Mouse (Mus musculus) heart, embryonic 10.5 days (tissue): ENCODE results near the gene Ranbp1. TPM values are rescaled to one million over a fixed set of nuclear protein-coding genes. Genes with fewer than 3 reads are reported as not detected.
A peak's percentile ranks its signal among the peaks of the same experiment; 100 is the strongest.

ENCODE experiments used
- DNase-seq: peaks from one replicate; pipeline ENCODE4 v3.0.0-alpha.2; 2017; ENCODE audit warnings: low spot score
- H3K27ac ChIP-seq: fragments of 300-500 bp; sonication (generic); 2 replicates; pipeline ENCODE4 v1.5.1; 2016; ENCODE audit warnings: mild to moderate bottlenecking
- H3K27me3 ChIP-seq: fragments of 300-500 bp; sonication (generic); 2 replicates; pipeline ENCODE4 v1.6.1; 2016; ENCODE audit warnings: mild to moderate bottlenecking; ENCODE audit not compliant: poor library complexity, insufficient read depth, severe bottlenecking
- H3K36me3 ChIP-seq: fragments of 300-500 bp; sonication (generic); 2 replicates; pipeline ENCODE4 v1.6.1; 2016; ENCODE audit warnings: mild to moderate bottlenecking, moderate library complexity
- H3K4me1 ChIP-seq: fragments of 300-500 bp; sonication (generic); 2 replicates; pipeline ENCODE4 v1.6.1; 2016; ENCODE audit warnings: mild to moderate bottlenecking
- H3K4me3 ChIP-seq: fragments of 300-500 bp; sonication (generic); 2 replicates; pipeline ENCODE4 v1.5.1; 2016; ENCODE audit warnings: mild to moderate bottlenecking, moderate library complexity
- H3K9me3 ChIP-seq: fragments of 300-500 bp; sonication (generic); 2 replicates; pipeline ENCODE4 v1.6.1; 2016; ENCODE audit warnings: mild to moderate bottlenecking, moderate library complexity
- WGBS: fragments of 180-500 bp; shearing (Covaris S2); methylation state at CpG from one replicate; pipeline ENCODE4 v1.1.7; 2016; 5-methylcytosine and 5-hydroxymethylcytosine counted together
- polyA plus RNA-seq: library from polyadenylated mRNA; unstranded; fragments of >200 nt; fragmentation: Nextera tagmentation; extraction: Ambion mirVana; gene quantifications from 2 replicates; pipeline ENCODE4 v1.2.1, GENCODE M21; 2016

The Ranbp1 gene
- polyA plus RNA-seq, 1 experiment from 2014 or later, result 873 TPM

DNA sequence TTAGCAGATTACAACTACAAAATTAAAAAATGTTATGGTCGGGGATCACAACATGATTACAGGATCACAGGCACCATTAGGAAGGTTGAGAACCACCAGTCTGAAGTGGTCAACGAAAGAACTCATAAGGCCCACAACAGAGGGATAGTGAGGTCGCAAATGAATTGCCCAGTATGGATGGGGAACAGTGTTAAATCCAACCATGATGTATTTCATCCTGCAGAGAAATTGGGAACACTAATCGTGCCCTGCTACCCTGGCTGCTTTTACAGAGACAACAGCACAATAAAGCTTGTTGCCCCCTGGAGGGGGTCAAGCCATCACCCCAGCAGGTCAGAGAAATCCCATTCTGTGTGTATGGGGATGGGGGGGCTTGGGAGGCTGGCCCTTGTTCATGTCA, 1.7 kb upstream of the Ranbp1 start:
- no peak for DNase-seq
- Histone ChIP-seq H3K27me3 (no peaks in the 10 kb centered on the region), H3K36me3 (peaks cover 64% of the 10 kb centered on the region), H3K4me3 (peak overlapping the region; percentile 95), H3K4me1 (peaks cover 31% of the 10 kb centered on the region), H3K27ac (0 out of 2 replicates have a peak overlapping the region, but pooled peaks have one; percentile 97), H3K9me3 (no peaks in the 10 kb centered on the region)
- WGBS, result 66% methylated on average over 4 of the region's 4 CpGs

DNA sequence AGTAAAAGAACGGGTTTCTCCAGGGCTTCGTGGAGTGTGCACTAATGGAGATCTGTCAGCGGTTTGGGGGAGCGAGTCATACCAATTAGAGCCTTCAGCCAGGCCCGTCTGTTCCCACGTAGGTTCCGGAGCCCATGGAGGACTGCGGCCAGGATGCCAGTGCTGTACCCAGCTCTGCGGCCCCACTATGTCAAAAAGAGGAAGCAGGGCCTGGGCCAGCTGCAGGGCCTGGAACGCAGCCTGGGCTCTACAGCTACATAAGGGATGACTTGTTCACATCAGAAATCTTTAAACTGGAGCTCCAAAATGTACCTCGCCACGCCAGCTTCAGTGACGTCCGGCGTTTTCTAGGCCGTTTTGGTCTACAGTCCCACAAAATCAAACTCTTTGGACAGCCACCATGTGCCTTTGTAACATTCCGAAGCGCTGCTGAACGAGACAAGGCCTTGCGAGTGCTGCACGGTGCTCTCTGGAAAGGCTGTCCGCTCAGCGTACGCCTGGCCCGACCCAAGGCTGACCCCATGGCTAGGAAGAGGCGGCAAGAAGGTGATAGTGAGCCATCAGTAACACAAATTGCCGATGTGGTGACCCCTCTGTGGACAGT, 934 bp upstream of the Ranbp1 start:
- WGBS, result 7% methylated on average over 27 of the region's 27 CpGs
- peaks cover 64% of the 10 kb centered on the region for H3K36me3 ChIP-seq
- peaks cover 31% of the 10 kb centered on the region for H3K4me1 ChIP-seq
- DNase-seq, result no peak
- H3K27me3 ChIP-seq, result no peaks in the 10 kb centered on the region
- peak overlapping the region; percentile 95 for H3K4me3 ChIP-seq
- no peaks in the 10 kb centered on the region for H3K9me3 ChIP-seq
- H3K27ac ChIP-seq, result peak overlapping the region; percentile 97

DNA sequence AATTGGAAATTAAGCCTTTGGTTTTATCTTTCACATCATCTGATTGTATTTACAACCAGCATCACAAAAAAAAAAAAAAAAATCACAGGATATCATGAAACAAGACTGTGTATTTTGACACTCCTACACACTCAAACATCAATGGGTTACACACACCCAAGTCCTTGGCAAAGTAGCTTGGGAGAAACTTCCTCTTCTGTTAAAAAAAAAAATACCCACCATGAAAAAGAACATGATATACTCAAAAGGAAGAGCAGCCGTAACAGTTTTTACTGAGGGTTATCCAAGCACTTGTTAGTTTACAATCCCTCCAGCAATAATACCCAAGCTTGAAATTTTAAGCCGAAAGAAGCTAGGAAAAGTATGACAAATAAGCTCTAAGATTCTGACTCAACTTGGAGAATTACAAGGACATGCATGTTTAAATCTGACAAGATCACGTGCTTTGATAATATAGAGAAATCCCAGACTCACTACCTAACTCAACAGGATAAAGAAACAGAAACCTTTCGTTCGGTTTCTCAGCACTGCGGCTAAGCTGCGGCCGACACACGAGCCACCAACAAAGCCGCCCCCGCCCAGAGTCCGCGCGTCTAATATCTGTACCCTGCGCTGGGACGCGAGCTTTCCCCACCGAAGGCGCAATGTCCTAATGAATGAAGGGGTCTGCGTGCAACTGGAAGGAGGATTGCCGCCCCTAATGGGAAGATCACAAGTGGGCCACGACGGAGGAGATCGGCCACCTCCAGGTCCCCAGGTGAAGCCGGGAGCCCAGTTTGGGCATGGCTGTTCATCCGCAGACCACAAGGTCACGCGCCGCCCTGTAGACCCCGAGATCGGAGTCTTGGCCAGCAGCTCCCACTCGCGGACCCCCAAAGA, 772 bp downstream of the Ranbp1 start:
- Histone ChIP-seq H3K36me3 (peaks cover 64% of the 10 kb centered on the region), H3K9me3 (no peaks in the 10 kb centered on the region), H3K4me1 (peaks cover 31% of the 10 kb centered on the region), H3K27me3 (no peaks in the 10 kb centered on the region), H3K4me3 (peak overlapping the region; percentile 95), H3K27ac (peak overlapping the region; percentile 97)
- under 1% methylated on average over 31 of the region's 33 CpGs for WGBS
- DNase-seq, result no peak

DNA sequence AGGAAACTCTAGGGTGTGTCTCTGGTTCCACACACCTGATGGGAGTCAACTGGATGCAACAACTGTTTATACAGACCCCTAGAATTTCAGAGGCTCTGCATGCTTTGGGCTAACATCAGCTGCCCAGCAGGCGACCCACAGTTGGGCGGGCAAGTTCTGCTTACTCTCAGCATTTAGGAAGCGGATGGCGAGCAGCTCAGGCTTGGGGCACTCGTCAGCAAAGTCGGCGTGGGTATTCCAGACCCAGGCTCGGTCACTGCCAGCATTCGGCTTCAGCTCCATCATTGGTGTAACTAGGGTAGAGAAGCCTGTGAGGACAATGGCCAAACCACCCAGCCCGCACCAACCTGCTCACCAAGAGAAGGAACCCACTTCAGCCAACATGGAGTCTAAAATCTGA, 7.0 kb downstream of the Ranbp1 start:
- Histone ChIP-seq H3K27me3 (no peaks in the 10 kb centered on the region), H3K27ac (no peak overlapping the region), H3K9me3 (no peaks in the 10 kb centered on the region), H3K4me1 (peaks cover 2% of the 10 kb centered on the region; the same call in 1 of the 2 replicates), H3K4me3 (no peak overlapping the region), H3K36me3 (peaks cover 89% of the 10 kb centered on the region)
- no peak for DNase-seq
- WGBS, result 91% methylated on average over 10 of the region's 10 CpGs

DNA sequence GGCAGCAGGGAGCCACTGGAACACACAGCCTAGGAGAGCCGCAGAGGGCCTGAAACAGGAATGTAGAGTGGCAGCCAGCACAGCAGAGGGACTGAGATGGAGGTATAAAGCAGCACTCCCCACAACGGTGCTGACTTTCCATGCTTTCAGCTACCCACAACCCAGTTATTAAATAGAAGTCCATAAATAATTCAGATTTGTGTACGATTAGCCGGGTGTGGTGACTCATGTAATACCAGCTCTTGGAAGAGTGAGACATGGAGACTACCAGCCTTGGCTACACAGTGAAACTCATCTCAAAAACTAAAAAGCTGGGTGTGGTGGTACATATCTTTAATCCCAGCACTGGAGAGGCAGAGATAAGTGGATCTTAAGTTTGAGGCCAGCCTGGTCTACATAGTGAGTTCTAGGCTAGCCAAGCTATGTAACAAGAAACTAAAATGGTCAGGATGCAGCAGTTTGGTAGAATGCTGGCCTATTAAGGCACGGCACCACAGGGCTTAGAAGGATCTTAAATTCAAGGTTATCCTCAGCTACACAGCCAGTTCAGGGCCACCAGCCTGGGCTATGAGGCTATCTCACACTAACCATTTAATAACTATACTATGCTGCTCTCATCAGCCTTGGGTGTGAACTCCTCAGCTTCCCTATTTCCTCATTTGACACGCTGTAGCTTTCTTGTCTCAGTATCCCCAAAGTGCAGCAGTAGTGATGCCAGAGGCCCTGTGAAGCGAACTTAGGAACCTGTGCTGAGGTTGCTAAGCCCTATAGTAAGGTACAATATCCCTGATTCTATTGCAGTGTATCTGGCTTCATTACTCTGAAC, 11.6 kb downstream of the Ranbp1 start:
- H3K4me1 ChIP-seq, result peaks cover 29% of the 10 kb centered on the region
- WGBS, result 76% methylated on average over 7 of the region's 7 CpGs

DNA sequence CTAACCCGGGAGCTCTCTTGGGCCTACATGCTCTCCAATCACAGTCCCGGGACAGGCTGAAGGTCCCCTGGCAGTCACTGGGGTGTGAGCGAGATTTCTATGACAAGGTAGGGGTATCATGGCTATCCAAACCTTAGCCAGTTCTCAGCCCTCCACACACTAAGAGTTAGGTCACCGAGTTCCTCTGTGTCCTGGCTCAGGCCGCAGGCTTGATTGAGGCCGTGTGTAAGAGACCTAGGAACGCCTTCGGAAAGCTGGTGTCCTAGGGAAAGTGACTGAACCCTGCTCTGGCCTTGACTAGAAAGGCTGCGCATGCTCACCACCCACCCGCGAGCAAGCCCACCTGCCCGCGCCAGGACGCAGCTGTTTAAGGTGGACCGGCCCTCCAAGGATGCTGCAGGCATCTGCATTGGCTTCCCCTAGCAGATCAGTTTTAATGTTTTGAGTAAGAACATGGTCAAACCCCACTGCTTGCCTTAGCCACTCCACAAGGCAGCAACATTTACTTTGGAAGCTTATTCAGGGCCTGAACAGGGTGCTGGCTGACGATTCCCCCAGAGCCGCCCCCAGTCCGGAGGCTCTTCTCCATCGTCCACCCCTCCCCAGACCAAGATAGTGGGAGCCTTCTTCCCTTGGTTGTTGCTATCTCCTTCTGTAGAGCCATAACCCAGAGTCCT, 13.0 kb downstream of the Ranbp1 start:
- 3% methylated on average over 19 of the region's 19 CpGs for WGBS
- Histone ChIP-seq H3K4me3 (peak overlapping the region; percentile 93), H3K27me3 (no peaks in the 10 kb centered on the region), H3K27ac (peak overlapping the region; percentile 93), H3K9me3 (no peaks in the 10 kb centered on the region), H3K4me1 (peaks cover 42% of the 10 kb centered on the region), H3K36me3 (peaks cover 30% of the 10 kb centered on the region)
- peak; percentile 87 for DNase-seq

More for the DNA sequence above, 11.6 kb downstream of the Ranbp1 start:
- Histone ChIP-seq H3K27ac (no peak overlapping the region), H3K27me3 (no peaks in the 10 kb centered on the region), H3K9me3 (no peaks in the 10 kb centered on the region), H3K4me3 (peak overlapping the region; percentile 93; the same call in 1 of the 2 replicates), H3K36me3 (peaks cover 44% of the 10 kb centered on the region)
- no peak for DNase-seq

DNA sequence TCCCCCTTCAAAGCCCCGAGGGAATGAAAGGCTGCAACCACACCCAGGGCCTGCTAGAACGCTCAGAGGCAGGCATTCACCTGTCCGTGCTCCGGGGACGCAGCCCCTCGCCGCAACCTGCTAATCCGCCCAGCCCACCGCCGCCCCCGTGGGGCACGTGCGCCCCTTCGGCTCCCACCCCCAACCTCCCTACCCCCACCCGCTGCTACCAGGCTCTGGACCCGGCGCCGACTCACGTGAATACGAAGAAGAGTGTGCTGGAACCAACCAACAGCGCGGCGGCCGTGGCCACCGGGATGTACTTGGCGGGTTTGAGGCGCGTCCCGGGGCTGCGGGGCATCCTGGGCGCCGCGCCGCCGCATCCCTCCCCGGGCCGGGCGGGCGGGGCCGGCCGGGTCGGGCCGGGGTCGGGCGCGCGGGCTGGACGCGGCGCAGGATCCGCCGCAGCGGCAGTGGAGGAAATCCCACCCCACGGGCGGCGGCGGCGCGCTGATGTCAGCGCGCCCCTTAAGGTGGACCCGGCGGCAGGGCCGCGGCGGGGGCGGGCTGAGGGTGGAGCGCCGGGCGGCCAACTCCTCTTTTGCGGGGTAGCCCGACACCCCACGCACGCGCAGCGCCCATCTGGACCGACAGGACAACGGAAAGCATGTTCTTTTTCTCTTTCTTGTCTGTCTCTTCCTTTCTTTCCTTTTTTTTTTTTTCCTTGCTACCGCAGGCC, 13.7 kb downstream of the Ranbp1 start, which contains the start of gene Zdhhc8:
Zdhhc8 (minus strand) TSS at position 466 of the 718 bp plus-strand sequence.
- peak; percentile 88 for DNase-seq
- under 1% methylated on average over 60 of the region's 79 CpGs for WGBS
- H3K4me1 ChIP-seq, result peaks cover 49% of the 10 kb centered on the region

DNA sequence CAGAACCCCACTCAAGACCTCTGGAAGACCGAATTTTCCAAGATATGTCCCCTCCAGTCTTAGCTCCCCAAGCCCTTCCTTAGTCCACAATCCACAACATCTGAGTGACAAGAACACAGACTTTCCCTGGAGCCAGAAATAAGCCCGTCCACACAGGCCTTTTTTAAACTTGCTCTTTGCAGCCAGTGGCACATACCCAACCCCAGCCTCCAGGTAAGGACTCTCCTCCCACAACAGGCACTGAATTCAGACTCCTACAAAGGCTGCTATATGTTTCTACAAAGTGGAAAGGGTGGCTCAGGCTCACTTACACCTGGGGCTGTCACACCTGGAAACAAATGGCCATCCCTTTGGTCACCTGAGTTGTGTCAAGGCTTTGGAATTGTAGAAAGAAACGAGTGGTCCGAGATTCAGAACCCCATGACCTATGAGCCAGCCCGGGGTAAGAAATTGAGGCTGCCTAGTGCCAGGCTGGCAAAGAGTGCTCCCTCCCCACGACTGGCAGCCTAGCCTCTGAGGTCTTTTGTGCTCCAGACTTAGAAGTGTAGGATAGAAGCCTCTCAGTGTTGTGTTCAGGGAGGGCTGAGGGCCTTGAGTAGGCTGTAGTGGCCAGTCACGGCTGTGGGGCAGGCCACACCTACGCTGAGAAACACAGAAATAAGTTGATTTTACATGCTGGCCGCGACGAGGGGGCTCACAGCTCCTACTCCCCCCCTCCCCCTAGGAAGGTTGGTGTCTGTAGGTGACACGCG, 14.4 kb downstream of the Ranbp1 start:
- 20% methylated on average over 13 of the region's 13 CpGs for WGBS
- Histone ChIP-seq H3K27me3 (no peaks in the 10 kb centered on the region), H3K9me3 (no peaks in the 10 kb centered on the region), H3K4me3 (peak overlapping the region; percentile 93), H3K27ac (peak overlapping the region; percentile 93), H3K36me3 (peaks cover 16% of the 10 kb centered on the region), H3K4me1 (peaks cover 57% of the 10 kb centered on the region)
- no peak for DNase-seq

More for the DNA sequence above, 13.7 kb downstream of the Ranbp1 start, which contains the start of gene Zdhhc8:
- Histone ChIP-seq H3K36me3 (peaks cover 23% of the 10 kb centered on the region), H3K27ac (peak within 1 kb of the TSS; percentile 93), H3K4me3 (peak within 1 kb of the TSS; percentile 93), H3K27me3 (no peaks in the 10 kb centered on the region), H3K9me3 (no peaks in the 10 kb centered on the region)

DNA sequence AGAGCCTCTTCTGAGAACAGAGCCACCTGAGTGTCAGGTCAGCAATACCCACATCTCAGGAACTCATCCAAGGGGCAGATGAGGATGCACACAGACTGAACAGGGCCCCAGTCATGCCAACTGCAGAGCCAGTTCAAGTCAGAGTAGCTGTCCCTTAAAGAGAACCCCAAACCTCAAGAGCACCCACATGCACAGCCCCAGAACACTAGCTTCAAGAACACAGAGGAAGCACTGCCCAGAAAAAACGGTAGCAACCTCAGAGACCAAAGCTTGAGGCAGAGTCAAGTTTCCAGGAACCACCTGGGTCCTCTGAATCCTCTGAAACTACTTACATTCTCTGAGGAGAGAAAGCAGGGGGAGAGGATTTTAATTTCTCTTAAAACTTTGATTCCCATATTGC, 15.1 kb downstream of the Ranbp1 start:
- Histone ChIP-seq H3K27me3 (no peaks in the 10 kb centered on the region), H3K27ac (no peak overlapping the region), H3K4me3 (0 out of 2 replicates have a peak overlapping the region, but pooled peaks have one; percentile 93), H3K4me1 (peaks cover 63% of the 10 kb centered on the region), H3K9me3 (no peaks in the 10 kb centered on the region), H3K36me3 (peaks cover 17% of the 10 kb centered on the region)
- no peak for DNase-seq
- 60% methylated on average over 1 of the region's 1 CpGs for WGBS

DNA sequence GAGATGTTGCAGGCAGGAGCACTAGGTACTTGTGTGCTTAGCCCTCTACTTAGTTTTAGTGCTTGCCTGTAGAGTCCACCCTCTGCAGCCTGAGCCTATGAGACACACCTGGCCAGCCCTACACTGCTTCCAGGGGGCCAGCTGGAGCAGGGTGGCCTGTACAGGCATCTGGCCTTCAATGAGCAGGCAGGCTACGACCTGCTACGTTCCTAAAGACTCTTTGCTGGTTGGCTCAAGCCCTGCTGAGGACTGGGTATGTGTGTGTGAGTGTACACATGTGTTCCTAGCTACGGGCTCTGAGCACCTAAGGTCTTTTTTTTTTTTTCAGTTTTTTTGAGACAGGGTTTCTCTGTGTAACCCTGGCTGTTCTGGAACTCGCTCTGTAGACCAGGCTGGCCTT, 17.1 kb downstream of the Ranbp1 start:
- H3K9me3 ChIP-seq, result no peaks in the 10 kb centered on the region
- 85% methylated on average over 4 of the region's 4 CpGs for WGBS
- no peak overlapping the region for H3K4me3 ChIP-seq
- peaks cover 28% of the 10 kb centered on the region for H3K36me3 ChIP-seq
- H3K4me1 ChIP-seq, result peaks cover 79% of the 10 kb centered on the region
- DNase-seq, result no peak
- H3K27me3 ChIP-seq, result no peaks in the 10 kb centered on the region
- H3K27ac ChIP-seq, result peak overlapping the region; percentile 88; the same call in 1 of the 2 replicates

DNA sequence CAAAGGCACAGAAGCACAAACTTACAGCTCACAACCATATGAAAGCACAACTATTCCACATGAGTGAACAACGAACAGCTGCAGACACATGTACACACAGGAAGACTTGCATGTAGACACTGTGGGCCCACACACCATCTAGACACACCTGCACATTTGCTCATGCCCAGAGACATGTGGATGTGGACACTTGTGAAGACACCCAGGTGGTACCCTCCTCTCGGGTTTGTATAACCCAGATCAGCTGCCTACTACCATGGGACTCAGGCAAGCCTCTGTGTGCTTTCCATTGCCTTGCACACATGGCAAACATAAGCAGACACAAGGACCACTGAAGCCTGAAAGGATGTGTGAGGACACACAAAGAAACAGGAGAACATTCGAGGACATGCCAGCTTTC, 17.5 kb downstream of the Ranbp1 start:
- DNase-seq, result no peak
- Histone ChIP-seq H3K4me1 (peaks cover 79% of the 10 kb centered on the region), H3K27me3 (no peaks in the 10 kb centered on the region), H3K4me3 (no peak overlapping the region), H3K9me3 (no peaks in the 10 kb centered on the region), H3K27ac (peak overlapping the region; percentile 88), H3K36me3 (peaks cover 32% of the 10 kb centered on the region)
- 87% methylated on average over 3 of the region's 3 CpGs for WGBS
